Mouse (Mus musculus): ENCODE measurements around the gene Mindy4. TPM values are rescaled to one million over a fixed set of nuclear protein-coding genes. Genes with fewer than 3 reads are reported as not detected.

Mindy4 gene
- polyA plus RNA-seq, 1 experiment from 2014 or later: 15.2 TPM

DNA sequence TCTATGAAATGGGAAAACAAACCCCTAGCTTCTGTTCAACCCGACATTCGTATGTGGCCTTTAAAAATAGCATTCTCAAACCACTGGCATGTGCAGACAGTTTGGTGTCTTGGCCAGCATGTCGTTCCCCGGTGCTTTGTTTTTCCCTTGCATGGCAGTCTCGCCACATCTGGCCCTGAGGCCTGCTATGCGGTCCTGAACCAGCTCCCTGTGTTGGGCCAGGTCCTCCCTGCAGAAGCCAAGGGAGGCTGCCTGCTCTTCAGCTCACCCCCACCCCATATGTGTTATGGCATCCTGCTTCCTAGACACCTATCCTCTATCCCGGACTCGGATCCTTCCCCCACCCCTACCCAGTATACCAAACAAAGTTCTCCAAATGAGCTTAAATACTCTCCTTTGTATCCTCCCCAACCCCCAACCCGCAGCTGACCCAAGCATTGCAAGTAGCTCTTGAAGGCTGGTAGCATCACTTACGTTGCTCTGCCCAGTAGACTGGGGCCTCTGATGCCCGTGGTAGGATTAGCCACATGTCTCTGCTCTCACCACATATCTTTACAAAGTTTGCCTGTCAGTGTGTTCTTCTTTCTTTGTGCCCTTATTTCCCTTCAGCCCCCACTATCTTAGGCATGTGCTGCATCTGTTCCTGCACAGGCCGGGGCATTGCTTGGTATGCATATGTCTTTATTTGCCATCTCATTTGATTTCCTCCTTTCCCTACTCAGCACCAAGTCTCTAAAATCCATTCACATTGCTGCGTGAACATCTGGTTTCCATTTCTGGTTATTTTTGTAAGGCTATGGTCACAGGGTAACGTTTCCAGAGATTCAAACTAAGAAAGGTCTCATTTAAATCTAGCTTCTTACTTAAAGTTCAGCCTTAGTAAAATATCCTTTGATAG lies 55.5 kb downstream of the Mindy4 start:
- no peaks in the 10 kb centered on the region for H3K27me3 ChIP-seq
- H3K36me3 ChIP-seq: no peaks in the 10 kb centered on the region
- H3K27ac ChIP-seq: peak overlapping the region; percentile 86
- no peaks in the 10 kb centered on the region for H3K9me3 ChIP-seq
- H3K9ac ChIP-seq: no peak overlapping the region
- no peak overlapping the region for H3K4me3 ChIP-seq
- H3K4me1 ChIP-seq: peaks cover 46% of the 10 kb centered on the region
- H3K4me2 ChIP-seq: no peak overlapping the region
- ATAC-seq (ENCODE audit: insufficient number of reproducible peaks, low FRiP score, low TSS enrichment, low read depth): peak; percentile 42; the same call in 1 of the 2 replicates
- WGBS: 43% methylated on average over 14 of the region's 14 CpGs

DNA sequence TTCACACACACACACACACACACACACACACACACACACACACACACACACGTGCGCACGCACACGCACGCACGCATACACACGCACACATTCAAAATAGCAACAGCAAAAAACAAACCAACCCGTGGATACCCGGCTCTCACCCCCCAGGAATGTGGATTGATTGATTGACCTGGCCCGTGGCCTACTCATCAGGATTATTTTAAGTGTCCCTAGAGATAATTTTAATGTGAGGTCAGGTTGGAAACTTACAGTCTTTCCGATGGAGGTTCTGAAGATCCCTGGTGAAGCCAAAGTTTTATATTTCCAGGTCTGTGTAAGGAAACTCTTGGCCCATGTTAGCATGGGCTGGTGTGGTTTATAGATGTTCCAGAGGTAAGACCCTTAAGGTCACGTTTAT lies 59.0 kb downstream of the Mindy4 start:
- H3K27ac ChIP-seq: no peak overlapping the region
- no peak overlapping the region for H3K9ac ChIP-seq
- H3K27me3 ChIP-seq: no peaks in the 10 kb centered on the region
- peaks cover 4% of the 10 kb centered on the region; the same call in 1 of the 2 replicates for H3K36me3 ChIP-seq
- H3K9me3 ChIP-seq: no peaks in the 10 kb centered on the region
- no peak overlapping the region for H3K4me3 ChIP-seq
- H3K4me2 ChIP-seq: no peak overlapping the region
- 78% methylated on average over 12 of the region's 12 CpGs for WGBS
- H3K4me1 ChIP-seq: peaks cover 44% of the 10 kb centered on the region
- ATAC-seq (ENCODE audit: insufficient number of reproducible peaks, low FRiP score, low TSS enrichment, low read depth): no peak

- 83% methylated on average over 5 of the region's 5 CpGs for WGBS
- Histone ChIP-seq H3K27me3 (no peaks in the 10 kb centered on the region), H3K4me3 (no peak overlapping the region), H3K9me3 (no peaks in the 10 kb centered on the region), H3K36me3 (peaks cover 4% of the 10 kb centered on the region; the same call in 1 of the 2 replicates), H3K4me1 (peaks cover 37% of the 10 kb centered on the region), H3K4me2 (no peak overlapping the region), H3K27ac (no peak overlapping the region), H3K9ac (no peak overlapping the region)
- ATAC-seq (ENCODE audit: insufficient number of reproducible peaks, low FRiP score, low TSS enrichment, low read depth): no peak
These were observed 60.4 kb downstream of the Mindy4 start for GRCm38 (mm10) chr6:55263490-55264046.

DNA sequence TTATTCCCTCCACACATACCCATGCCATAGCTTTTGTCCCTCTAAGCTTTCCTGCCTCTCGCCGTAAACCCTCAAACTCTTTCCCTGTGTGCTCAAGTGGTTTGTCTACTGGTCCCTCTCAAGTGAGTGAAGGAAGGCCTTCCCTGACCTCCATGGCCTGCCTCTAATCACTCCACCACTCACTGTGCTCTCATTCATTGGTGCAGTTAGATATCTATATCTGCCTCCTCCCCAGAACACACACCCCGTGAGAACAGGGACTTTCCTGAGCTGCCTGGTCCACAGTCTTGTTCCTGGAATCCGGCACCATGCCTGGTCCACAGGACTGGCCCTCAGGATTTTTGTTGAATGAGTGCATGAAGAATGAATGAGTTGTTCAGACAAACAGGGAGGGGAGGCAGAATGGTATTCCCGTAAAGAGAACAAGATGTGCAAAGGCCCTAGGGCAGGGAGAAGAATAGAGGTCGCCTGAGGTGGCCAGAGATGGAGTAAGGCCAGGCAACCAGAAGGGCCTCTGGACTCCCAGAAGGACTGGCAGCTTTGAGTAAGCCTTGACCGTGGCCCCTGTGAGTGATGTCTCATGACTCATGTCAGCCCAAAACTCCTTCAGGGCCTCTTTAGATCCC lies 61.7 kb downstream of the Mindy4 start:
- WGBS: 89% methylated on average over 7 of the region's 7 CpGs
- Histone ChIP-seq H3K9ac (no peak overlapping the region), H3K27ac (no peak overlapping the region), H3K9me3 (no peaks in the 10 kb centered on the region), H3K4me3 (no peak overlapping the region), H3K36me3 (peaks cover 4% of the 10 kb centered on the region; the same call in 1 of the 2 replicates), H3K4me1 (peaks cover 26% of the 10 kb centered on the region), H3K27me3 (no peaks in the 10 kb centered on the region), H3K4me2 (no peak overlapping the region)
- ATAC-seq (ENCODE audit: insufficient number of reproducible peaks, low FRiP score, low TSS enrichment, low read depth): no peak

DNA sequence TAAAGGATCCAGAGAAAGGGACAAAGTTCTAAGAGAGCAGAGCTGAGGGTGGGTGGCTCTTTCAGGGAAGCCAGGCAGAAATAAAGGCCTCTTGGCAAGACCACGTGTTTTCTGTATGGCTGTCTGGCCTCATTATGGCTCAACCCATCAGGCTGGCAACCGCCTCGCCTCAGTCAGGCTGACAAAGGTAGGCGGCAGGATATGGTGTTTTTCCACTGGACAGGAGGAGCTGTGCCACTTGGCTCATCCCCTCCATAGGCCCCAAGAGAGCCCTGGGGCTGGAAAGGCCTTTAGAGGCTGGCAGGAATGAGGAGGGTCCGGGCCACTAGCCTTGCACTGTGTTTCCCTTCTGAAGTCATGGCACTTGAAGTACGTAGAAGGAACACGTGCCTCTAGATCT lies 69.8 kb downstream of the Mindy4 start:
- Histone ChIP-seq H3K4me1 (peaks cover 39% of the 10 kb centered on the region), H3K9ac (no peak overlapping the region), H3K4me2 (no peak overlapping the region), H3K4me3 (no peak overlapping the region), H3K27me3 (no peaks in the 10 kb centered on the region), H3K9me3 (no peaks in the 10 kb centered on the region), H3K36me3 (0 out of 2 replicates have a peak, but pooled peaks cover 2% of the 10 kb centered on the region), H3K27ac (peak overlapping the region; percentile 2; the same call in 1 of the 2 replicates)
- WGBS: 75% methylated on average over 7 of the region's 7 CpGs
- ATAC-seq (ENCODE audit: insufficient number of reproducible peaks, low FRiP score, low TSS enrichment, low read depth): no peak

DNA sequence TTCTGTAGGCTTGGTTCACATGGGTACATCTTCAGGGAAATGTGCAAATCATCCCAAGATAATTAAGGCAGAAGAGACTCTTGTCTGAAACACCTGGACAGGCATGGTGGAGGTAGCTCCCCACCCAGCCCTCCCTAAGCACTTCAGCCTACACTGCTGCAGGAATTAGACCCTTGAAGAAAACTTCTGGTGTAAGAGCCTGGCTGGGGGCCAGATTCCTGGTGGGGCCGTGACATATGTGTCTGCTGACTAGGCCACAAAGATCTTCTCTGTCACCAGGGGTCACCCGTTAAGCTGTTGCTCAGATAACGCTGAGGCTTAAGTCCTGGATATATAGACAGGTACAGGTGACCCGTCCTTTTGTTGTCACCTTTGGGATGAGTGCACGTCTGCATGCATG lies 70.3 kb downstream of the Mindy4 start:
- Histone ChIP-seq H3K4me2 (no peak overlapping the region), H3K27me3 (no peaks in the 10 kb centered on the region), H3K36me3 (0 out of 2 replicates have a peak, but pooled peaks cover 2% of the 10 kb centered on the region), H3K9me3 (no peaks in the 10 kb centered on the region), H3K9ac (no peak overlapping the region), H3K27ac (0 out of 2 replicates have a peak overlapping the region, but pooled peaks have one; percentile 2), H3K4me3 (no peak overlapping the region), H3K4me1 (peaks cover 44% of the 10 kb centered on the region)
- WGBS: 77% methylated on average over 5 of the region's 5 CpGs
- ATAC-seq (ENCODE audit: insufficient number of reproducible peaks, low FRiP score, low TSS enrichment, low read depth): no peak

- Histone ChIP-seq H3K27ac (peak overlapping the region; percentile 50; the same call in 1 of the 2 replicates), H3K4me3 (no peak overlapping the region)
These were observed 71.8 kb downstream of the Mindy4 start for GRCm38 (mm10) chr6:55275000-55275399.

GRCm38 (mm10) chr6:55275786-55276185 lies 72.6 kb downstream of the Mindy4 start:
- ATAC-seq (ENCODE audit: insufficient number of reproducible peaks, low FRiP score, low TSS enrichment, low read depth): no peak

More at GRCm38 (mm10) chr6:55275000-55275399, 71.8 kb downstream of the Mindy4 start:
- no peak overlapping the region for H3K9ac ChIP-seq
- no peaks in the 10 kb centered on the region for H3K27me3 ChIP-seq
- peaks cover 47% of the 10 kb centered on the region for H3K4me1 ChIP-seq
- 78% methylated on average over 10 of the region's 10 CpGs for WGBS
- ATAC-seq (ENCODE audit: insufficient number of reproducible peaks, low FRiP score, low TSS enrichment, low read depth): no peak
- no peak overlapping the region for H3K4me2 ChIP-seq
- H3K9me3 ChIP-seq: no peaks in the 10 kb centered on the region
- 0 out of 2 replicates have a peak, but pooled peaks cover 2% of the 10 kb centered on the region for H3K36me3 ChIP-seq

DNA sequence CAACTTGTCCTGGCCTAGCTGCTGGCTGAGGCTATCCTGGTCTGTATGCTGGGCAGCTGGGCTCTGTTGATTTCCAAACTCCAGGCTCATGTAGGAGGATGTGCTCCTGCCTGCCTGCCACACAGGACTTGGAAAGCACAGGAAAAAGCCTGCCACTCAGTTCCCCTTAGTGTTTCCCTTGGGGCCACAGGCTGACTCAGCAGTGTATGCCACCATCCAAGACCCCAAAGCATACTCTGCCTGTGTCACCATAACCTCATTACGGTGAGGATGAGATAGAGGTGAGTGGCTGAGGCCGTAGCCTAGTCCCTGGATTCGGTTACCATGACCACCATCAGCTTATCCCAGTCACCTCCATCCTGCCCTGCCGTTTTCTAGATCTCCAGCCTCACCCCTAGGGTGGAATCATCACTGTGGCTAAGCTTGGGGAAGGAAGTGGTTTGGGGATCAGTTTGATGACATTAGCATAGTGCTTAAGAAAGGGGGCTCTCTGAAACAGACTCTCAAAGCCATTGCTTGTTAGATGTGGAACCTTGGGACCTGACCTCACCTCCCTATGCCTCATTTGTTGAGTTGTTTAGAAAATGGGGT lies 73.6 kb downstream of the Mindy4 start:
- Histone ChIP-seq H3K4me2 (no peak overlapping the region), H3K36me3 (0 out of 2 replicates have a peak, but pooled peaks cover 2% of the 10 kb centered on the region), H3K9ac (no peak overlapping the region), H3K4me3 (no peak overlapping the region), H3K4me1 (peaks cover 57% of the 10 kb centered on the region), H3K9me3 (no peaks in the 10 kb centered on the region), H3K27ac (0 out of 2 replicates have a peak overlapping the region, but pooled peaks have one; percentile 50), H3K27me3 (no peaks in the 10 kb centered on the region)
- 83% methylated on average over 4 of the region's 4 CpGs for WGBS
- no peak for ATAC-seq (ENCODE audit: insufficient number of reproducible peaks, low FRiP score, low TSS enrichment, low read depth)

More at GRCm38 (mm10) chr6:55275786-55276185, 72.6 kb downstream of the Mindy4 start:
- H3K27me3 ChIP-seq: no peaks in the 10 kb centered on the region
- H3K9me3 ChIP-seq: no peaks in the 10 kb centered on the region
- H3K4me2 ChIP-seq: no peak overlapping the region
- no peak overlapping the region for H3K9ac ChIP-seq
- H3K27ac ChIP-seq: peak overlapping the region; percentile 50; the same call in 1 of the 2 replicates
- no peak overlapping the region for H3K4me3 ChIP-seq
- WGBS: 57% methylated on average over 8 of the region's 8 CpGs
- peaks cover 53% of the 10 kb centered on the region for H3K4me1 ChIP-seq
- 0 out of 2 replicates have a peak, but pooled peaks cover 2% of the 10 kb centered on the region for H3K36me3 ChIP-seq

GRCm38 (mm10) chr6:55278086-55278485 lies 74.9 kb downstream of the Mindy4 start:
- Histone ChIP-seq H3K27ac (peak overlapping the region; percentile 83), H3K9ac (no peak overlapping the region), H3K4me2 (no peak overlapping the region), H3K4me1 (peaks cover 56% of the 10 kb centered on the region), H3K27me3 (no peaks in the 10 kb centered on the region), H3K9me3 (no peaks in the 10 kb centered on the region), H3K4me3 (no peak overlapping the region), H3K36me3 (0 out of 2 replicates have a peak, but pooled peaks cover 2% of the 10 kb centered on the region)
- 60% methylated on average over 6 of the region's 6 CpGs for WGBS
- ATAC-seq (ENCODE audit: insufficient number of reproducible peaks, low FRiP score, low TSS enrichment, low read depth): no peak

DNA sequence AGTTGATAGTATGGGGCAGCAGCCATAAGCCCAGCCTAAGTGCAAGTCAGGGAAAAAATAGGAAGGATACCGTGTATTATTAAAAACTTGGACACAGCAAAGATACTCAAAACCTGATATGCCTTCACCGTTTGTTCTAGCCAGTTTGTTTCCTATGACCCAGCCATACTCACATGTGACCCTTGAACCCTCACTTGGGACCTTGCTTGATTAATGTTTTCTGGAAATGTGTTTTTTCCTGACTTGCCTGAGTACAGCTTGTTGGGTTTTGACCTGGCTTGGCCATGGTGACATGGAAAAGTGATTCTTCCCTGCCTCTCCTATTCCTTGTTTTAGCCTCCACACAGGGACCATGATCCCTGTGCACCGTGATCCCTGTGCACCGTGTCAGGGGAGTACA lies 75.3 kb downstream of the Mindy4 start:
- ATAC-seq (ENCODE audit: insufficient number of reproducible peaks, low FRiP score, low TSS enrichment, low read depth): no peak
- Histone ChIP-seq H3K27me3 (no peaks in the 10 kb centered on the region), H3K4me3 (no peak overlapping the region), H3K9me3 (no peaks in the 10 kb centered on the region), H3K27ac (peak overlapping the region; percentile 83), H3K4me2 (no peak overlapping the region), H3K9ac (no peak overlapping the region), H3K36me3 (0 out of 2 replicates have a peak, but pooled peaks cover 2% of the 10 kb centered on the region), H3K4me1 (peaks cover 52% of the 10 kb centered on the region)
- WGBS: 77% methylated on average over 4 of the region's 4 CpGs

Measured in limb, embryonic 15.5 days (tissue).